In the genomic region with DNA sequence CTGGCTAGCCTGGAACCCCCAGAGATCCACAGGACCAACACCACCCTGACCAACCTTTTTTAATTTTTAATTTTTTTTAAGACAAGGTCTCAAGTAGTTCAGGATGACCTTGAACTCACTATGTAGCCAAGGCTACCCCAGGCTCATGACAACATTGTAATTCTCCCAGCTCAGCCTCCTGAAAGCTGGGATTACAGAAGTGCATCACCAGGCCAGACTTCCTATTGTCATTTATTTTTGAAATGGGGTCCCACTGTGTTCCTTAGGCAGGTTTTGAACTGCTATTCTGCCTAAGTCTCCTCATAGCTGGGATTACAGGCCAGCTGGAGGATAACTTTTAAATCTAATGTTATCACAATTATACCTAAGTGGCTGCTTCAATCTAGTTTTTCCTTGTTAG, we compare ENCODE assay signal across 19 mouse cellular contexts. TPM values are rescaled to one million over a fixed set of nuclear protein-coding genes. Genes with fewer than 3 reads are reported as not detected.
DNase-seq lines count a peak whose midpoint lies in the region; ATAC-seq and TF ChIP-seq lines count a peak whose summit lies in the region.
"Had no signal": no experiment of that assay in that cellular context is flagged by ENCODE, and none has a peak within 500 bp of the region (broad histone marks: within the 10 kb centered on the region; RNA-seq: fewer than 3 reads in every experiment).

No protein-coding gene starts in this region.

- H3K9ac ChIP-seq in embryonic facial prominence, embryonic 13.5 days, result no peak overlapping the region
- no peak overlapping the region for H3K9ac ChIP-seq in limb, embryonic 12.5 days (replicated peaks)
- H3K9ac ChIP-seq in MEL (ENCODE audit: control insufficient read depth, low read depth, low read length, poor library complexity, severe bottlenecking), result peak overlapping the region; percentile 49
- H3K9ac ChIP-seq in liver, embryonic 15.5 days, result no peak overlapping the region

- DNase-seq in embryonic facial prominence, embryonic 10.5 days (ENCODE audit: low spot score), result no peak
- DNase-seq in limb, embryonic 10.5 days (ENCODE audit: low spot score), result no peak
- DNase-seq in MEL (ENCODE audit: low read depth, low spot score), result no peak
- no peak for DNase-seq in retina, embryonic 14.5 days (ENCODE audit: low spot score)
- no peak for DNase-seq in gastrocnemius, adult 2 months
- DNase-seq: heart, adult 11 months; kidney, postnatal 14 days; lung, postnatal 10 days; right cerebral cortex, postnatal 14 days; thymus, adult 18-20 months had no signal

- intact Hi-C loops in gastrocnemius, adult 2 months (cut with DNase I), result no loop called here

- no peak for ATAC-seq in embryonic facial prominence, embryonic 13.5 days (ENCODE audit: insufficient number of reproducible peaks, insufficient read depth, low FRiP score, low TSS enrichment, low read depth)
- ATAC-seq in limb, embryonic 12.5 days (ENCODE audit: insufficient number of reproducible peaks, insufficient read depth, low FRiP score, low TSS enrichment, low read depth), result no peak
- no peak for ATAC-seq in liver, embryonic 15.5 days (ENCODE audit: insufficient read depth)
- ATAC-seq: activated CD4-positive, CD25-positive, alpha-beta regulatory T cell, adult 4 months had no signal

- peaks cover 12% of the 10 kb centered on the region; the same call in 1 of the 2 replicates for H3K4me1 ChIP-seq in embryonic facial prominence, embryonic 13.5 days
- peaks cover 33% of the 10 kb centered on the region for H3K4me1 ChIP-seq in embryonic facial prominence, embryonic 10.5 days
- peaks cover 24% of the 10 kb centered on the region for H3K4me1 ChIP-seq in limb, embryonic 12.5 days (replicated peaks)
- H3K4me1 ChIP-seq in limb, embryonic 10.5 days, result peaks cover 39% of the 10 kb centered on the region
- peaks cover 22 to 39% of the 10 kb centered on the region in 2 experiments for H3K4me1 ChIP-seq in MEL (ENCODE audit: control insufficient read depth in 1 of 2, insufficient read depth in 2 of 2, low read length in 2 of 2)
- peaks cover 68% of the 10 kb centered on the region for H3K4me1 ChIP-seq in liver, embryonic 15.5 days (replicated peaks)

- no peak for TF ChIP-seq EP300 in MEL (IDR thresholded peaks at IDR 0.05; ENCODE audit: low read depth in 1 of 2, low read length in 2 of 2)

- H3K9me3 ChIP-seq in embryonic facial prominence, embryonic 13.5 days, result no peaks in the 10 kb centered on the region
- no peaks in the 10 kb centered on the region for H3K9me3 ChIP-seq in embryonic facial prominence, embryonic 10.5 days
- H3K9me3 ChIP-seq in limb, embryonic 12.5 days, result no peaks in the 10 kb centered on the region
- no peaks in the 10 kb centered on the region for H3K9me3 ChIP-seq in limb, embryonic 10.5 days (replicated peaks)
- H3K9me3 ChIP-seq in MEL (replicated peaks; ENCODE audit: insufficient read depth, low read length), result no peaks in the 10 kb centered on the region
- H3K9me3 ChIP-seq in liver, embryonic 15.5 days (replicated peaks), result no peaks in the 10 kb centered on the region
- H3K9me3 ChIP-seq: midbrain, embryonic 12.5 days had no signal

- TF ChIP-seq CTCF in MEL (IDR thresholded peaks at IDR 0.05 in 2 of 3, conservative IDR thresholded peaks at IDR 0.05 in 1 of 3; ENCODE audit: control insufficient read depth in 1 of 3, insufficient read depth in 1 of 3, low read depth in 2 of 3, low read length in 3 of 3, poor library complexity in 1 of 3, severe bottlenecking in 1 of 3), result no peak
- no peak for TF ChIP-seq CTCF in gastrocnemius, adult 2 months (IDR thresholded peaks at IDR 0.05)

- 0 out of 2 replicates have a peak overlapping the region, but pooled peaks have one; percentile 57 for H3K4me2 ChIP-seq in embryonic facial prominence, embryonic 13.5 days
- peak overlapping the region; percentile 50; the same call in 1 of the 2 replicates for H3K4me2 ChIP-seq in limb, embryonic 12.5 days
- peak overlapping the region; percentile 94; the same call in 1 of the 2 replicates for H3K4me2 ChIP-seq in liver, embryonic 15.5 days

- H3K27ac ChIP-seq in embryonic facial prominence, embryonic 13.5 days, result no peak overlapping the region
- no peak overlapping the region for H3K27ac ChIP-seq in embryonic facial prominence, embryonic 10.5 days (replicated peaks)
- no peak overlapping the region for H3K27ac ChIP-seq in limb, embryonic 12.5 days
- H3K27ac ChIP-seq in limb, embryonic 10.5 days, result no peak overlapping the region
- peak overlapping the region; percentile 98 for H3K27ac ChIP-seq in MEL (ENCODE audit: control insufficient read depth, low read depth, low read length)
- H3K27ac ChIP-seq in liver, embryonic 15.5 days (replicated peaks), result peak overlapping the region; percentile 79
- no peak overlapping the region for H3K27ac ChIP-seq in gastrocnemius, adult 2 months
- H3K27ac ChIP-seq: midbrain, embryonic 12.5 days had no signal

- no peak for TF ChIP-seq POLR2A in MEL (IDR thresholded peaks at IDR 0.05; ENCODE audit: control insufficient read depth in 1 of 2, insufficient read depth in 1 of 2, low read depth in 1 of 2, low read length in 2 of 2, poor library complexity in 1 of 2)

- peaks cover 26% of the 10 kb centered on the region for H3K27me3 ChIP-seq in embryonic facial prominence, embryonic 13.5 days
- peaks cover 43% of the 10 kb centered on the region for H3K27me3 ChIP-seq in embryonic facial prominence, embryonic 10.5 days (replicated peaks; ENCODE audit: low read depth, poor library complexity, severe bottlenecking)
- H3K27me3 ChIP-seq in limb, embryonic 12.5 days, result peaks cover 4% of the 10 kb centered on the region; the same call in 1 of the 2 replicates
- peaks cover 25% of the 10 kb centered on the region for H3K27me3 ChIP-seq in limb, embryonic 10.5 days (ENCODE audit: low read depth, poor library complexity, severe bottlenecking)
- H3K27me3 ChIP-seq in MEL (ENCODE audit: control insufficient read depth in 1 of 2, insufficient read depth in 2 of 2, low read length in 2 of 2), result no peaks in the 10 kb centered on the region
- H3K27me3 ChIP-seq in liver, embryonic 15.5 days, result peaks cover 7% of the 10 kb centered on the region

- H3K4me3 ChIP-seq in embryonic facial prominence, embryonic 13.5 days, result no peak overlapping the region
- no peak overlapping the region for H3K4me3 ChIP-seq in embryonic facial prominence, embryonic 10.5 days
- H3K4me3 ChIP-seq in limb, embryonic 12.5 days (replicated peaks), result no peak overlapping the region
- H3K4me3 ChIP-seq in limb, embryonic 10.5 days, result no peak overlapping the region
- H3K4me3 ChIP-seq in MEL (ENCODE audit: control insufficient read depth in 1 of 2, insufficient read depth in 1 of 2, low read depth in 2 of 2, low read length in 2 of 2), result peak overlapping the region in 1 of 2 experiments; percentile 76; a peak in 1 of 4 replicates
- H3K4me3 ChIP-seq in liver, embryonic 15.5 days (replicated peaks), result no peak overlapping the region
- H3K4me3 ChIP-seq in gastrocnemius, adult 2 months, result no peak overlapping the region

- no peak for TF ChIP-seq RAD21 in MEL (IDR thresholded peaks at IDR 0.05; ENCODE audit: low read depth, low read length)

- H3K79me2 ChIP-seq in MEL (ENCODE audit: control insufficient read depth, insufficient read depth, low read length, poor library complexity), result no peaks in the 10 kb centered on the region

- H3K36me3 ChIP-seq in embryonic facial prominence, embryonic 13.5 days, result no peaks in the 10 kb centered on the region
- H3K36me3 ChIP-seq in embryonic facial prominence, embryonic 10.5 days (replicated peaks), result no peaks in the 10 kb centered on the region
- H3K36me3 ChIP-seq in limb, embryonic 12.5 days, result no peaks in the 10 kb centered on the region
- no peaks in the 10 kb centered on the region for H3K36me3 ChIP-seq in limb, embryonic 10.5 days
- H3K36me3 ChIP-seq in MEL (ENCODE audit: control insufficient read depth in 1 of 2, insufficient read depth in 2 of 2, low read length in 2 of 2), result peaks cover 0 to 40% of the 10 kb centered on the region in 2 experiments; a peak in 2 of 4 replicates
- no peaks in the 10 kb centered on the region for H3K36me3 ChIP-seq in liver, embryonic 15.5 days (replicated peaks)
- H3K36me3 ChIP-seq: midbrain, embryonic 12.5 days had no signal

RNA-seq across cellular contexts. Expression of a gene that starts 39.5 kb away (rescaled TPM):
- polyA plus RNA-seq in embryonic facial prominence, embryonic 13.5 days (2015; fragmentation: Nextera tagmentation; extraction: Ambion mirVana), result 37.0 and 38.4 TPM in 2 replicates
- 55.4 and 68.4 TPM in 2 replicates for polyA plus RNA-seq in embryonic facial prominence, embryonic 10.5 days (2016; fragmentation: Nextera tagmentation; extraction: Ambion mirVana)
- 89.5 and 93.5 TPM in 2 replicates for polyA plus RNA-seq in limb, embryonic 12.5 days (2016; fragmentation: Nextera tagmentation; extraction: Ambion mirVana)
- 61.3 and 74.0 TPM in 2 replicates for polyA plus RNA-seq in limb, embryonic 10.5 days (2016; fragmentation: Nextera tagmentation; extraction: Ambion mirVana)
- total RNA-seq in MEL (2012; rRNA removed), result 78.4 and 108 TPM in 2 replicates
- 10 to 100 TPM in 1 of 2 experiments, not detected in 1; 93.4 TPM for polyA plus RNA-seq in MEL (2012; ENCODE audit: insufficient read depth in 1 of 2, insufficient read length in 2 of 2, low read depth in 1 of 2, low replicate concordance in 2 of 2, missing spikeins in 1 of 2)
- polyA plus RNA-seq in liver, embryonic 15.5 days (2015; fragmentation: Nextera tagmentation; extraction: Ambion mirVana), result 11.8 and 13.8 TPM in 2 replicates
- 1 to 10 TPM; 1.7 to 7.6 TPM for total RNA-seq in gastrocnemius, adult 2 months (2021)

RNA-seq across cellular contexts. Expression of a gene that starts 54.6 kb away (rescaled TPM):
- 0.27 and 0.51 TPM in 2 replicates for polyA plus RNA-seq in embryonic facial prominence, embryonic 13.5 days (2015; fragmentation: Nextera tagmentation; extraction: Ambion mirVana)
- polyA plus RNA-seq in embryonic facial prominence, embryonic 10.5 days (2016; fragmentation: Nextera tagmentation; extraction: Ambion mirVana), result 0.26 TPM in 1 of 2 replicates, not detected in the other
- polyA plus RNA-seq in limb, embryonic 12.5 days (2016; fragmentation: Nextera tagmentation; extraction: Ambion mirVana), result 0.10 and 0.24 TPM in 2 replicates
- 0.11 TPM in 1 of 2 replicates, not detected in the other for polyA plus RNA-seq in limb, embryonic 10.5 days (2016; fragmentation: Nextera tagmentation; extraction: Ambion mirVana)
- total RNA-seq in MEL (2012; rRNA removed), result not detected in 2 replicates
- polyA plus RNA-seq in MEL (2012; ENCODE audit: insufficient read depth in 1 of 2, insufficient read length in 2 of 2, low read depth in 1 of 2, low replicate concordance in 2 of 2, missing spikeins in 1 of 2), result under 1 TPM in 1 of 2 experiments, not detected in 1; 0.63 TPM
- not detected in 2 replicates for polyA plus RNA-seq in liver, embryonic 15.5 days (2015; fragmentation: Nextera tagmentation; extraction: Ambion mirVana)
- not detected for total RNA-seq in gastrocnemius, adult 2 months (2021)
- total RNA-seq: adrenal gland, postnatal 4 days; common myeloid progenitor, adult 5-6 weeks; layer of hippocampus, postnatal 14 days; neutrophil, adult 5-6 weeks had no signal

RNA-seq across cellular contexts. Expression of a gene that starts 57.8 kb away (rescaled TPM):
- 6.2 and 6.8 TPM in 2 replicates for polyA plus RNA-seq in embryonic facial prominence, embryonic 13.5 days (2015; fragmentation: Nextera tagmentation; extraction: Ambion mirVana)
- 2.9 and 3.0 TPM in 2 replicates for polyA plus RNA-seq in embryonic facial prominence, embryonic 10.5 days (2016; fragmentation: Nextera tagmentation; extraction: Ambion mirVana)
- polyA plus RNA-seq in limb, embryonic 12.5 days (2016; fragmentation: Nextera tagmentation; extraction: Ambion mirVana), result 4.6 and 6.0 TPM in 2 replicates
- polyA plus RNA-seq in limb, embryonic 10.5 days (2016; fragmentation: Nextera tagmentation; extraction: Ambion mirVana), result 1.7 and 3.2 TPM in 2 replicates
- 2.0 and 2.2 TPM in 2 replicates for total RNA-seq in MEL (2012; rRNA removed)
- 1 to 10 TPM in 1 of 2 experiments, not detected in 1; 8.6 TPM for polyA plus RNA-seq in MEL (2012; ENCODE audit: insufficient read depth in 1 of 2, insufficient read length in 2 of 2, low read depth in 1 of 2, low replicate concordance in 2 of 2, missing spikeins in 1 of 2)
- polyA plus RNA-seq in liver, embryonic 15.5 days (2015; fragmentation: Nextera tagmentation; extraction: Ambion mirVana), result 1.3 and 1.5 TPM in 2 replicates
- 10 to 100 TPM; 26.4 to 29.1 TPM for total RNA-seq in gastrocnemius, adult 2 months (2021)

Comparison
In these comparisons a context has a peak if more than half of its experiments do, and no peak if none do; other contexts are left out.
1. H3K27ac ChIP-seq: peak in MEL (single experiment) and liver, embryonic 15.5 days (single experiment); none in embryonic facial prominence, embryonic 13.5 days (single experiment), embryonic facial prominence, embryonic 10.5 days (single experiment), limb, embryonic 12.5 days (single experiment), limb, embryonic 10.5 days (single experiment) and gastrocnemius, adult 2 months (single experiment).
2. Peak in every context shown above with its lines, with median percentiles within 50 percentile points of each other: H3K4me2 ChIP-seq.